ENCODE assay signal across 27 mouse cellular contexts in genomic region chr19:27566060-27566459, GRCm38 (mm10).
"Had no signal": no experiment of that assay in that cellular context is flagged by ENCODE, and none has a peak within 500 bp of the region (broad histone marks: within the 10 kb centered on the region; RNA-seq: fewer than 3 reads in every experiment).

No protein-coding gene starts in this region.

- DNase-seq: gastrocnemius, postnatal 14 days; gastrocnemius, postnatal 36 days; heart, adult 11 months; heart, adult 2 months; heart, postnatal 10 days; heart, postnatal 4 days; kidney, adult 18-20 months; kidney, adult 8-10 months; kidney, postnatal 10 days; kidney, postnatal 25 days; kidney, postnatal 4 days; liver; liver, embryonic 13.5 days had no signal

- H3K9me3 ChIP-seq: hindbrain, embryonic 10.5 days; hindbrain, embryonic 12.5 days; intestine, embryonic 15.5 days; limb, embryonic 10.5 days; limb, embryonic 12.5 days; liver, embryonic 13.5 days; liver, embryonic 15.5 days had no signal

- H3K36me3 ChIP-seq: hindbrain, embryonic 10.5 days; hindbrain, embryonic 12.5 days; intestine, embryonic 15.5 days; limb, embryonic 10.5 days; limb, embryonic 12.5 days; liver, embryonic 13.5 days; liver, embryonic 15.5 days had no signal

- H3K4me2 ChIP-seq: heart, embryonic 11.5 days; hindbrain, embryonic 12.5 days; hindbrain, embryonic 14.5 days; intestine, embryonic 15.5 days; limb, embryonic 12.5 days; liver, embryonic 11.5 days; liver, embryonic 13.5 days; liver, embryonic 15.5 days had no signal

- H3K9ac ChIP-seq: hindbrain, embryonic 12.5 days; hindbrain, embryonic 14.5 days; intestine, embryonic 15.5 days; limb, embryonic 12.5 days; liver, embryonic 13.5 days; liver, embryonic 15.5 days had no signal

- ATAC-seq: hindbrain, embryonic 16.5 days; inflammation-experienced regulatory T-cells, adult 6 months; intestine, embryonic 15.5 days; intestine, postnatal 0 days had no signal

- H3K27ac ChIP-seq: heart, adult 2 months; hindbrain, embryonic 10.5 days; hindbrain, embryonic 12.5 days; hindbrain, embryonic 14.5 days; intestine, embryonic 15.5 days; layer of hippocampus, adult 2 months; left cerebral cortex, adult 2 months; limb, embryonic 10.5 days; limb, embryonic 12.5 days; liver, embryonic 13.5 days; liver, embryonic 15.5 days had no signal

- H3K4me1 ChIP-seq: hindbrain, embryonic 12.5 days; intestine, embryonic 15.5 days; limb, embryonic 10.5 days; limb, embryonic 12.5 days; liver, embryonic 13.5 days; liver, embryonic 15.5 days had no signal

- H3K4me3 ChIP-seq: heart, adult 2 months; hindbrain, embryonic 10.5 days; hindbrain, embryonic 12.5 days; intestine, embryonic 15.5 days; layer of hippocampus, adult 2 months; left cerebral cortex, adult 2 months; limb, embryonic 10.5 days; limb, embryonic 12.5 days; liver, embryonic 13.5 days; liver, embryonic 15.5 days had no signal

- H3K27me3 ChIP-seq: hindbrain, embryonic 12.5 days; intestine, embryonic 15.5 days; limb, embryonic 12.5 days; liver, embryonic 13.5 days; liver, embryonic 15.5 days had no signal
